Mouse (Mus musculus) CH12.LX (cell line): ENCODE data around the gene Mdk.

Source experiments
- CHD2 ChIP-seq: IDR thresholded peaks from 2 replicates; pipeline ENCODE4 v1.6.1; 2011; ENCODE audit warnings: low read length, improper control_type of control experiment
- CTCF ChIP-seq, 2 experiments: IDR thresholded peaks in 1 of 2; conservative IDR thresholded peaks in 1 of 2; 2 replicates each; pipeline ENCODE4 v1.5.1; 2011 to 2012; ENCODE audit warnings: low read depth in 2 of 2, low read length in 2 of 2, improper control_type of control experiment in 1 of 2, inconsistent platforms in 1 of 2, mild to moderate bottlenecking in 1 of 2, moderate library complexity in 1 of 2
- ELF1 ChIP-seq: IDR thresholded peaks from 2 replicates; pipeline ENCODE4 v1.6.1; 2014; ENCODE audit warnings: low read depth, mild to moderate bottlenecking, inconsistent platforms, low read length, improper control_type of control experiment
- EP300 ChIP-seq: IDR thresholded peaks from 2 replicates; pipeline ENCODE4 v1.6.1; 2011; ENCODE audit warnings: low read length, improper control_type of control experiment
- GABPA ChIP-seq: IDR thresholded peaks from 2 replicates; pipeline ENCODE4 v1.6.1; 2012; ENCODE audit warnings: low read depth, low read length, improper control_type of control experiment, inconsistent platforms; ENCODE audit not compliant: insufficient replicate concordance
- HCFC1 ChIP-seq: IDR thresholded peaks from 2 replicates; pipeline ENCODE4 v1.6.1; 2012; ENCODE audit warnings: low read depth, mild to moderate bottlenecking, inconsistent platforms, low read length, improper control_type of control experiment
- MAZ ChIP-seq: IDR thresholded peaks from 2 replicates; pipeline ENCODE4 v1.6.1; 2012; ENCODE audit warnings: low read depth, mild to moderate bottlenecking, inconsistent platforms, low read length, improper control_type of control experiment, moderate library complexity
- MXI1 ChIP-seq: IDR thresholded peaks from 2 replicates; pipeline ENCODE4 v1.6.1; 2011; ENCODE audit warnings: mild to moderate bottlenecking, low read depth, low read length, improper control_type of control experiment
- PAX5 ChIP-seq: IDR thresholded peaks from 2 replicates; pipeline ENCODE4 v1.6.1; 2012; ENCODE audit warnings: low read length, inconsistent platforms, mixed read lengths
- POLR2A ChIP-seq: IDR thresholded peaks from 2 replicates; pipeline ENCODE4 v1.6.1; 2011; ENCODE audit warnings: low read depth, mild to moderate bottlenecking, improper control_type of control experiment, low read length
- SIN3A ChIP-seq: IDR thresholded peaks from 2 replicates; pipeline ENCODE4 v1.6.1; 2012; ENCODE audit warnings: low read length, improper control_type of control experiment, inconsistent platforms
- ZMIZ1 ChIP-seq: IDR thresholded peaks from 2 replicates; pipeline ENCODE4 v1.6.1; 2012; ENCODE audit warnings: low read depth, mild to moderate bottlenecking, inconsistent platforms, low read length, improper control_type of control experiment

GRCm38 (mm10) chr2:91944170-91944950 lies 12.3 kb upstream of the Mdk start:
- TF ChIP-seq HCFC1 = no peak
- TF ChIP-seq EP300 = no peak
- no peak for TF ChIP-seq PAX5
- no peak for TF ChIP-seq SIN3A
- peak; percentile 67 to 88 for TF ChIP-seq CTCF (conservative IDR thresholded peaks at IDR 0.05 in 1 of 2, IDR thresholded peaks at IDR 0.05 in 1 of 2; ENCODE audit: low read depth in 2 of 2, low read length in 2 of 2)
- no peak for TF ChIP-seq ELF1
- TF ChIP-seq MAZ = no peak
- no peak for TF ChIP-seq CHD2
- no peak for TF ChIP-seq POLR2A
- TF ChIP-seq ZMIZ1 = no peak
- no peak for TF ChIP-seq GABPA
- TF ChIP-seq MXI1 = no peak
